Mouse (Mus musculus): ENCODE results near the gene Cbx5.

GRCm38 (mm10) chr15:103163182-103163919 is 76.3 kb downstream of the Cbx5 start:
- TF ChIP-seq CTCF (IDR thresholded peaks at IDR 0.05; ENCODE audit: control insufficient read depth, insufficient read depth, insufficient read length): no peak
- TF ChIP-seq MAX (IDR thresholded peaks at IDR 0.05): no peak
- TF ChIP-seq MYOD1 (IDR thresholded peaks at IDR 0.05; ENCODE audit: control insufficient read depth, insufficient read length, low read depth): no peak

Measured in C2C12 (cell line).